Mouse (Mus musculus) olfactory bulb, adult 2 months (tissue): ENCODE results near the gene Uaca.

ENCODE experiments used
- CTCF ChIP-seq: fragments of 200-500 bp; IDR thresholded peaks from 2 replicates; pipeline ENCODE4 v1.5.1; 2012; ENCODE audit warnings: low read depth, mild to moderate bottlenecking, low read length, moderate library complexity; ENCODE audit not compliant: insufficient read depth
- POLR2A ChIP-seq: fragments of 200-500 bp; IDR thresholded peaks from 2 replicates; pipeline ENCODE4 v1.6.1; 2012; ENCODE audit warnings: mild to moderate bottlenecking, low read depth, low read length, moderate library complexity; ENCODE audit not compliant: insufficient read depth

- TF ChIP-seq POLR2A: no peak
- TF ChIP-seq CTCF: no peak
These were observed 46.7 kb upstream of the Uaca start for GRCm38 (mm10) chr9:60747672-60748071.
